Mouse (Mus musculus): ENCODE results near the gene 4921536K21Rik. TPM values are rescaled to one million over a fixed set of nuclear protein-coding genes. Genes with fewer than 3 reads are reported as not detected.

The 4921536K21Rik gene
- polyA plus RNA-seq, 1 experiment: 2.1 TPM

GRCm38 (mm10) chr11:3853481-3854034 is 41.3 kb downstream of the 4921536K21Rik start:
- no peak overlapping the region for H3K27ac ChIP-seq (replicated peaks; ENCODE audit: low read depth, low read length)
- no peak overlapping the region for H3K4me3 ChIP-seq (ENCODE audit: insufficient read depth, low read depth, low read length)
- no peaks in the 10 kb centered on the region for H3K4me1 ChIP-seq (ENCODE audit: control insufficient read depth, insufficient read depth, insufficient read length, low read length)

GRCm38 (mm10) chr11:3853031-3853430 is 41.9 kb downstream of the 4921536K21Rik start:
- no peaks in the 10 kb centered on the region for H3K4me1 ChIP-seq (ENCODE audit: control insufficient read depth, insufficient read depth, insufficient read length, low read length)
- H3K27ac ChIP-seq (replicated peaks; ENCODE audit: low read depth, low read length): no peak overlapping the region

GRCm38 (mm10) chr11:3851872-3852271 is 43.0 kb downstream of the 4921536K21Rik start:
- H3K4me3 ChIP-seq (ENCODE audit: insufficient read depth, low read depth, low read length): no peak overlapping the region
- no peaks in the 10 kb centered on the region for H3K4me1 ChIP-seq (ENCODE audit: control insufficient read depth, insufficient read depth, insufficient read length, low read length)
- H3K27ac ChIP-seq (replicated peaks; ENCODE audit: low read depth, low read length): no peak overlapping the region

More at GRCm38 (mm10) chr11:3853031-3853430, 41.9 kb downstream of the 4921536K21Rik start:
- no peak overlapping the region for H3K4me3 ChIP-seq (ENCODE audit: insufficient read depth, low read depth, low read length)

- H3K4me1 ChIP-seq (ENCODE audit: control insufficient read depth, insufficient read depth, insufficient read length, low read length): no peaks in the 10 kb centered on the region
- H3K4me3 ChIP-seq (ENCODE audit: insufficient read depth, low read depth, low read length): no peak overlapping the region
These were observed 44.1 kb downstream of the 4921536K21Rik start for GRCm38 (mm10) chr11:3850746-3851277.

GRCm38 (mm10) chr11:3850315-3850614 is 44.6 kb downstream of the 4921536K21Rik start:
- no peak overlapping the region for H3K4me3 ChIP-seq (ENCODE audit: insufficient read depth, low read depth, low read length)
- H3K4me1 ChIP-seq (ENCODE audit: control insufficient read depth, insufficient read depth, insufficient read length, low read length): no peaks in the 10 kb centered on the region
- H3K27ac ChIP-seq (replicated peaks; ENCODE audit: low read depth, low read length): no peak overlapping the region

More at GRCm38 (mm10) chr11:3850746-3851277, 44.1 kb downstream of the 4921536K21Rik start:
- no peak overlapping the region for H3K27ac ChIP-seq (replicated peaks; ENCODE audit: low read depth, low read length)

- Histone ChIP-seq H3K4me1 (ENCODE audit: control insufficient read depth, insufficient read depth, insufficient read length, low read length) (no peaks in the 10 kb centered on the region), H3K27ac (replicated peaks; ENCODE audit: low read depth, low read length) (no peak overlapping the region), H3K4me3 (ENCODE audit: insufficient read depth, low read depth, low read length) (no peak overlapping the region)
These were observed 45.2 kb downstream of the 4921536K21Rik start for GRCm38 (mm10) chr11:3849469-3850314.

- no peak overlapping the region for H3K27ac ChIP-seq (replicated peaks; ENCODE audit: low read depth, low read length)
- no peaks in the 10 kb centered on the region for H3K4me1 ChIP-seq (ENCODE audit: control insufficient read depth, insufficient read depth, insufficient read length, low read length)
- no peak overlapping the region for H3K4me3 ChIP-seq (ENCODE audit: insufficient read depth, low read depth, low read length)
These were observed 48.5 kb downstream of the 4921536K21Rik start for GRCm38 (mm10) chr11:3846351-3846750.

GRCm38 (mm10) chr11:3843943-3844734 is 50.8 kb downstream of the 4921536K21Rik start:
- Histone ChIP-seq H3K27ac (replicated peaks; ENCODE audit: low read depth, low read length) (no peak overlapping the region), H3K4me3 (ENCODE audit: insufficient read depth, low read depth, low read length) (no peak overlapping the region), H3K4me1 (ENCODE audit: control insufficient read depth, insufficient read depth, insufficient read length, low read length) (no peaks in the 10 kb centered on the region)

Other genes starting within 250 kb of the 4921536K21Rik start
- gene Morc2a, start 245.9 kb downstream of the 4921536K21Rik start, polyA plus RNA-seq (2012; ENCODE audit: insufficient read depth, insufficient read length, missing spikeins): 5.7 and 7.9 TPM in 2 replicates
- 3.2 and 3.4 TPM in 2 replicates for gene Osbp2, start 31.2 kb downstream of the 4921536K21Rik start, polyA plus RNA-seq (2012; ENCODE audit: insufficient read depth, insufficient read length, missing spikeins)
- gene Dusp18, start 142 bp upstream of the 4921536K21Rik start, polyA plus RNA-seq (2012; ENCODE audit: insufficient read depth, insufficient read length, missing spikeins): 1.0 and 4.8 TPM in 2 replicates
- 1.1 TPM in 2 replicates for gene Slc35e4, start 19.6 kb upstream of the 4921536K21Rik start, polyA plus RNA-seq (2012; ENCODE audit: insufficient read depth, insufficient read length, missing spikeins)
- 48.4 and 63.5 TPM in 2 replicates for gene Tcn2, start 37.1 kb upstream of the 4921536K21Rik start, polyA plus RNA-seq (2012; ENCODE audit: insufficient read depth, insufficient read length, missing spikeins)
- gene Pes1, start 68.9 kb upstream of the 4921536K21Rik start, polyA plus RNA-seq (2012; ENCODE audit: insufficient read depth, insufficient read length, missing spikeins): 25.5 and 45.2 TPM in 2 replicates
- gene 4930556J24Rik, start 81.7 kb upstream of the 4921536K21Rik start, polyA plus RNA-seq (2012; ENCODE audit: insufficient read depth, insufficient read length, missing spikeins): not detected in 2 replicates
- gene Gal3st1, start 88.5 kb upstream of the 4921536K21Rik start, polyA plus RNA-seq (2012; ENCODE audit: insufficient read depth, insufficient read length, missing spikeins): not detected in 2 replicates
- gene Sec14l4, start 136.4 kb upstream of the 4921536K21Rik start, polyA plus RNA-seq (2012; ENCODE audit: insufficient read depth, insufficient read length, missing spikeins): 7.4 and 17.2 TPM in 2 replicates
- not detected in 2 replicates for gene Sec14l3, start 169.7 kb upstream of the 4921536K21Rik start, polyA plus RNA-seq (2012; ENCODE audit: insufficient read depth, insufficient read length, missing spikeins)
- 54.3 and 54.8 TPM in 2 replicates for gene Mtfp1, start 200.3 kb upstream of the 4921536K21Rik start, polyA plus RNA-seq (2012; ENCODE audit: insufficient read depth, insufficient read length, missing spikeins)
- 0.63 TPM in 1 of 2 replicates, not detected in the other for gene Sec14l2, start 228.3 kb upstream of the 4921536K21Rik start, polyA plus RNA-seq (2012; ENCODE audit: insufficient read depth, insufficient read length, missing spikeins)
- 5.9 and 8.4 TPM in 2 replicates for gene Rnf215, start 240.1 kb upstream of the 4921536K21Rik start, polyA plus RNA-seq (2012; ENCODE audit: insufficient read depth, insufficient read length, missing spikeins)

All from brown adipose tissue, adult 24 weeks (tissue).